10 mouse cellular contexts compared by ENCODE assay signal in the genomic region with DNA sequence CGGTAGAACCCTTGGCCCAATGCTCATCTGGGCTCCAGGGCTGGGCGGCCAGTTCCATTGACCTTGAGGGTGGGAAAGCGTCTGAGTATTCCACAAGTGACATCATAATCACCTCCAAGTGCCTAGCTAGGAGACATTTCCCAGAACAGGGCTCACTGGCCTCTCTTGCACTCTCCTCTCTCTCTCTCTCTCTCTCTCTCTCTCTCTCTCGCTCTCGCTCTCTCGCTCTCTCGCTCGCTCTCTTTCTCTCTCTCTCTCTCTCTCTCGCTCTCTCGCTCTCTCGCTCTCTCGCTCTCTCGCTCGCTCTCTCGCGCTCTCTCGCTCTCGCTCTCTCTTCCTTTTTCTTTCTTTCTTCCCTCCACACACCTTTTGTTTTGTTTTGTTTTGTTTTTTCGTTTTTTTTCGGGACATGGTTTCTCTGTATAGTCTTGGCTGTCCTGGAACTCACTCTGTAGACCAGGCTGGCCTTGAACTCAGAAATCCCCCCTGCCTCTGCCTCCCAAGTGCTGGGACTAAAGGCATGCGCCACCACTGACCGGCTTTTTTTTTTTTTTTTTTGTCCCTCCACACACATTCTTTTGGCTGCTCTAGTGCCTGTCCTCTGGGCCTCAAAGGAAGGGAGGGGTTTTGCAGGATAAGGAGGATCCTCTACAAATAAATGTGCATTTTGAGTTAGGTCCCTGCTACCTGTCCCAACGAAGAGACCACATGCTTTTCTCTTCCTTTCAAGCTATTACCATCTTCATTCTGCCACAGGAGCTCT. TPM values are rescaled to one million over a fixed set of nuclear protein-coding genes. Genes with fewer than 3 reads are reported as not detected.
DNase-seq lines count a peak whose midpoint lies in the region; ATAC-seq and TF ChIP-seq lines count a peak whose summit lies in the region.
"Had no signal": no experiment of that assay in that cellular context is flagged by ENCODE, and none has a peak within 500 bp of the region (broad histone marks: within the 10 kb centered on the region; RNA-seq: fewer than 3 reads in every experiment).

No protein-coding gene starts in this region.

- peaks cover 12% of the 10 kb centered on the region for H3K4me1 ChIP-seq in heart, embryonic 12.5 days (replicated peaks)
- H3K4me1 ChIP-seq in ES-Bruce4 (ENCODE audit: control insufficient read depth, insufficient read depth, low read length) = no peaks in the 10 kb centered on the region
- peaks cover 9% of the 10 kb centered on the region for H3K4me1 ChIP-seq in forebrain, embryonic 15.5 days
- peaks cover 0 to 3% of the 10 kb centered on the region in 2 experiments; a peak in 2 of 4 replicates for H3K4me1 ChIP-seq in liver, embryonic 14.5 days (replicated peaks; ENCODE audit: control insufficient read depth in 2 of 2, insufficient read depth in 2 of 2, low read length in 1 of 2)

- no peak for TF ChIP-seq CTCF in ES-Bruce4 (IDR thresholded peaks at IDR 0.05; ENCODE audit: low read depth, low read length)
- TF ChIP-seq CTCF in liver, embryonic 14.5 days (IDR thresholded peaks at IDR 0.05; ENCODE audit: low read depth) = no peak

- no peak for TF ChIP-seq POLR2A in ES-Bruce4 (IDR thresholded peaks at IDR 0.05; ENCODE audit: insufficient read depth, low read length)

- peak overlapping the region; percentile 56 for H3K27ac ChIP-seq in heart, embryonic 12.5 days (ENCODE audit: poor library complexity, severe bottlenecking)
- 0 out of 2 replicates have a peak overlapping the region, but pooled peaks have one; percentile 18 for H3K27ac ChIP-seq in ES-Bruce4 (ENCODE audit: insufficient read depth, low read length)
- no peak overlapping the region for H3K27ac ChIP-seq in forebrain, embryonic 15.5 days (replicated peaks)
- H3K27ac ChIP-seq in liver, embryonic 14.5 days = no peak overlapping the region

- H3K27me3 ChIP-seq in heart, embryonic 12.5 days (replicated peaks) = no peaks in the 10 kb centered on the region
- no peaks in the 10 kb centered on the region for H3K27me3 ChIP-seq in ES-Bruce4 (ENCODE audit: control insufficient read depth, insufficient read depth, low read length, poor library complexity, severe bottlenecking)
- H3K27me3 ChIP-seq in forebrain, embryonic 15.5 days = no peaks in the 10 kb centered on the region
- peaks cover 12% of the 10 kb centered on the region for H3K27me3 ChIP-seq in liver, embryonic 14.5 days (ENCODE audit: control insufficient read depth, insufficient read depth, low read length)

- TF ChIP-seq EP300 in ES-Bruce4 (IDR thresholded peaks at IDR 0.05; ENCODE audit: insufficient read depth, low read depth, low read length) = no peak
- no peak for TF ChIP-seq EP300 in liver, embryonic 14.5 days (IDR thresholded peaks at IDR 0.05; ENCODE audit: low read depth)

- H3K4me3 ChIP-seq in heart, embryonic 12.5 days = peak overlapping the region; percentile 58
- H3K4me3 ChIP-seq in ES-Bruce4 (ENCODE audit: low read depth, low read length) = peak overlapping the region; percentile 88
- peak overlapping the region; percentile 30 for H3K4me3 ChIP-seq in forebrain, embryonic 15.5 days
- peak overlapping the region; percentile 56 to 88 for H3K4me3 ChIP-seq in liver, embryonic 14.5 days (ENCODE audit: insufficient read depth in 1 of 2, low read depth in 2 of 2, low read length in 2 of 2)

- ATAC-seq in heart, embryonic 12.5 days (ENCODE audit: insufficient number of reproducible peaks, low FRiP score) = no peak
- ATAC-seq in forebrain, embryonic 15.5 days (replicated peaks) = no peak; the same call in 1 of the 2 replicates
- ATAC-seq in liver, embryonic 14.5 days (ENCODE audit: insufficient read depth) = no peak

- WGBS in heart, embryonic 12.5 days = 54% methylated on average over 23 of the region's 23 CpGs
- 62% methylated on average over 23 of the region's 23 CpGs for WGBS in forebrain, embryonic 15.5 days
- 59% methylated on average over 23 of the region's 23 CpGs for WGBS in liver, embryonic 14.5 days (ENCODE audit: insufficient replicate concordance)

- peak overlapping the region; percentile 68 for H3K9ac ChIP-seq in heart, embryonic 12.5 days
- H3K9ac ChIP-seq in ES-Bruce4 (ENCODE audit: low read depth, poor library complexity, severe bottlenecking) = peak overlapping the region; percentile 44
- H3K9ac ChIP-seq in forebrain, embryonic 15.5 days (replicated peaks) = no peak overlapping the region
- no peak overlapping the region for H3K9ac ChIP-seq in liver, embryonic 14.5 days (replicated peaks)

- no peaks in the 10 kb centered on the region for H3K9me3 ChIP-seq in heart, embryonic 12.5 days (replicated peaks)
- no peaks in the 10 kb centered on the region for H3K9me3 ChIP-seq in ES-Bruce4 (replicated peaks; ENCODE audit: control insufficient read depth, insufficient read depth, low read length, poor library complexity, severe bottlenecking)
- no peaks in the 10 kb centered on the region for H3K9me3 ChIP-seq in forebrain, embryonic 15.5 days
- no peaks in the 10 kb centered on the region for H3K9me3 ChIP-seq in liver, embryonic 14.5 days (ENCODE audit: control insufficient read depth, low read length)

- DNase-seq in heart, adult 8-10 months (ENCODE audit: low spot score) = no peak
- DNase-seq in liver, embryonic 14.5 days (ENCODE audit: low read depth in 3 of 3, low spot score in 3 of 3) = no peak
- DNase-seq in urinary bladder, postnatal 10 days (ENCODE audit: low spot score) = no peak
- no peak for DNase-seq in cerebellum, postnatal 10 days
- DNase-seq in spleen, adult 12 weeks (ENCODE audit: low spot score) = no peak
- DNase-seq: cerebellum, adult 2 months; layer of hippocampus, adult 9-11 months had no signal

- H3K36me3 ChIP-seq in heart, embryonic 12.5 days = peaks cover 27% of the 10 kb centered on the region
- peaks cover 2% of the 10 kb centered on the region; the same call in 1 of the 2 replicates for H3K36me3 ChIP-seq in ES-Bruce4 (ENCODE audit: control insufficient read depth, insufficient read depth, low read length, poor library complexity, severe bottlenecking)
- peaks cover 24% of the 10 kb centered on the region for H3K36me3 ChIP-seq in forebrain, embryonic 15.5 days
- no peaks in the 10 kb centered on the region for H3K36me3 ChIP-seq in liver, embryonic 14.5 days (replicated peaks; ENCODE audit: control insufficient read depth, insufficient read depth, low read depth)

- peak overlapping the region; percentile 87 for H3K4me2 ChIP-seq in heart, embryonic 12.5 days
- peak overlapping the region; percentile 34 for H3K4me2 ChIP-seq in forebrain, embryonic 15.5 days (replicated peaks)
- peak overlapping the region; percentile 75 for H3K4me2 ChIP-seq in liver, embryonic 14.5 days (ENCODE audit: low read depth)

RNA-seq across cellular contexts. Expression of a gene that starts 2.1 kb away (rescaled TPM):
- polyA plus RNA-seq in heart, embryonic 12.5 days (2016; fragmentation: Nextera tagmentation; extraction: Ambion mirVana) = 3.1 and 3.2 TPM in 2 replicates
- total RNA-seq in heart, adult 8-10 months (2022) = 1 to 10 TPM in 2 of 4 experiments, under 1 TPM in 2; 0.62 to 1.6 (median 0.98) TPM
- 6.1 and 7.6 TPM in 2 replicates for polyA plus RNA-seq in ES-Bruce4 (2011; ENCODE audit: insufficient read depth, insufficient read length, low read depth, missing spikeins)
- polyA plus RNA-seq in forebrain, embryonic 15.5 days (2015; fragmentation: Nextera tagmentation; extraction: Ambion mirVana) = 1.3 TPM in 2 replicates
- polyA plus RNA-seq in liver, embryonic 14.5 days (2012; rRNA removed) = 0.08 and 0.16 TPM in 2 replicates
- polyA plus RNA-seq in liver, embryonic 14.5 days (2014; fragmentation: Nextera tagmentation; extraction: Ambion mirVana) = 0.23 TPM in 1 of 2 replicates, not detected in the other

RNA-seq across cellular contexts. Expression of a gene that starts 7.1 kb away (rescaled TPM):
- polyA plus RNA-seq in heart, embryonic 12.5 days (2016; fragmentation: Nextera tagmentation; extraction: Ambion mirVana) = 53.3 and 54.6 TPM in 2 replicates
- total RNA-seq in heart, adult 8-10 months (2022) = 1 to 10 TPM; 6.8 to 8.7 (median 8.1) TPM
- 33.1 and 36.1 TPM in 2 replicates for polyA plus RNA-seq in ES-Bruce4 (2011; ENCODE audit: insufficient read depth, insufficient read length, low read depth, missing spikeins)
- polyA plus RNA-seq in forebrain, embryonic 15.5 days (2015; fragmentation: Nextera tagmentation; extraction: Ambion mirVana) = 55.9 and 56.3 TPM in 2 replicates
- polyA plus RNA-seq in liver, embryonic 14.5 days (2012; rRNA removed) = 7.1 and 7.7 TPM in 2 replicates
- polyA plus RNA-seq in liver, embryonic 14.5 days (2014; fragmentation: Nextera tagmentation; extraction: Ambion mirVana) = 11.3 and 12.4 TPM in 2 replicates

RNA-seq across cellular contexts. Expression of a gene that starts 11.9 kb away (rescaled TPM):
- 847 and 859 TPM in 2 replicates for polyA plus RNA-seq in heart, embryonic 12.5 days (2016; fragmentation: Nextera tagmentation; extraction: Ambion mirVana)
- total RNA-seq in heart, adult 8-10 months (2022) = 100 to 1,000 TPM; 760 to 870 (median 833) TPM
- polyA plus RNA-seq in ES-Bruce4 (2011; ENCODE audit: insufficient read depth, insufficient read length, low read depth, missing spikeins) = 2,740 and 2,914 TPM in 2 replicates
- 896 and 935 TPM in 2 replicates for polyA plus RNA-seq in forebrain, embryonic 15.5 days (2015; fragmentation: Nextera tagmentation; extraction: Ambion mirVana)
- polyA plus RNA-seq in liver, embryonic 14.5 days (2012; rRNA removed) = 628 and 1,347 TPM in 2 replicates
- 1,087 and 1,100 TPM in 2 replicates for polyA plus RNA-seq in liver, embryonic 14.5 days (2014; fragmentation: Nextera tagmentation; extraction: Ambion mirVana)

RNA-seq across cellular contexts. Expression of a gene that starts 18.8 kb away (rescaled TPM):
- 11.7 and 14.2 TPM in 2 replicates for polyA plus RNA-seq in heart, embryonic 12.5 days (2016; fragmentation: Nextera tagmentation; extraction: Ambion mirVana)
- total RNA-seq in heart, adult 8-10 months (2022) = 1 to 10 TPM; 2.9 to 7.1 (median 5.0) TPM
- 12.2 and 13.2 TPM in 2 replicates for polyA plus RNA-seq in ES-Bruce4 (2011; ENCODE audit: insufficient read depth, insufficient read length, low read depth, missing spikeins)
- 4.4 and 5.0 TPM in 2 replicates for polyA plus RNA-seq in forebrain, embryonic 15.5 days (2015; fragmentation: Nextera tagmentation; extraction: Ambion mirVana)
- 47.4 and 69.6 TPM in 2 replicates for polyA plus RNA-seq in liver, embryonic 14.5 days (2012; rRNA removed)
- polyA plus RNA-seq in liver, embryonic 14.5 days (2014; fragmentation: Nextera tagmentation; extraction: Ambion mirVana) = 44.9 and 50.5 TPM in 2 replicates

RNA-seq across cellular contexts. Expression of a gene that starts 18.8 kb away (rescaled TPM):
- polyA plus RNA-seq in heart, embryonic 12.5 days (2016; fragmentation: Nextera tagmentation; extraction: Ambion mirVana) = 12.1 and 16.5 TPM in 2 replicates
- 1 to 10 TPM; 2.0 to 3.2 (median 2.3) TPM for total RNA-seq in heart, adult 8-10 months (2022)
- 18.1 and 20.0 TPM in 2 replicates for polyA plus RNA-seq in ES-Bruce4 (2011; ENCODE audit: insufficient read depth, insufficient read length, low read depth, missing spikeins)
- 4.8 and 5.7 TPM in 2 replicates for polyA plus RNA-seq in forebrain, embryonic 15.5 days (2015; fragmentation: Nextera tagmentation; extraction: Ambion mirVana)
- polyA plus RNA-seq in liver, embryonic 14.5 days (2012; rRNA removed) = 9.8 and 10.6 TPM in 2 replicates
- 7.4 and 7.8 TPM in 2 replicates for polyA plus RNA-seq in liver, embryonic 14.5 days (2014; fragmentation: Nextera tagmentation; extraction: Ambion mirVana)

Comparison
In these comparisons a context has a peak if more than half of its experiments do, and no peak if none do; other contexts are left out.
1. H3K27ac ChIP-seq: peak in heart, embryonic 12.5 days (single experiment) and ES-Bruce4 (single experiment); none in forebrain, embryonic 15.5 days (single experiment) and liver, embryonic 14.5 days (single experiment).
2. H3K4me2 ChIP-seq: peak in every context shown above with its lines; median percentile 87 in heart, embryonic 12.5 days; 75 in liver, embryonic 14.5 days; 34 in forebrain, embryonic 15.5 days.
3. H3K4me3 ChIP-seq: peak in every context shown above with its lines; median percentile 88 in ES-Bruce4; 72 in liver, embryonic 14.5 days; 58 in heart, embryonic 12.5 days; 30 in forebrain, embryonic 15.5 days.
4. H3K9ac ChIP-seq: peak in heart, embryonic 12.5 days (single experiment) and ES-Bruce4 (single experiment); none in forebrain, embryonic 15.5 days (single experiment) and liver, embryonic 14.5 days (single experiment).